Mouse (Mus musculus) midbrain, embryonic 16.5 days (tissue): ENCODE data around the gene Zfp280d. TPM values are rescaled to one million over a fixed set of nuclear protein-coding genes. Genes with fewer than 3 reads are reported as not detected.

Experiments used
- ATAC-seq: fragments of 200-750 bp; cut with Nextera tagmentation; 2 replicates; pipeline ENCODE4 v1.8.0; 2017; ENCODE audit warnings: moderate TSS enrichment
- H3K27ac ChIP-seq: fragments of 300-500 bp; sonication (generic); 2 replicates; pipeline ENCODE4 v1.5.1; 2014; ENCODE audit warnings: mild to moderate bottlenecking, low read length, mixed read lengths
- H3K27me3 ChIP-seq: fragments of 300-500 bp; sonication (generic); 2 replicates; pipeline ENCODE4 v1.6.1; 2014; ENCODE audit warnings: low read depth, low read length, mixed read lengths; ENCODE audit not compliant: control insufficient read depth, insufficient read depth
- H3K36me3 ChIP-seq: fragments of 300-500 bp; sonication (generic); 2 replicates; pipeline ENCODE4 v1.6.1; 2014; ENCODE audit warnings: mild to moderate bottlenecking, low read length, moderate library complexity, mixed read lengths; ENCODE audit not compliant: control insufficient read depth, insufficient read depth
- H3K4me1 ChIP-seq: fragments of 300-500 bp; sonication (generic); 2 replicates; pipeline ENCODE4 v1.6.1; 2014; ENCODE audit warnings: mild to moderate bottlenecking, low read length, mixed read lengths; ENCODE audit not compliant: control insufficient read depth, insufficient read depth
- H3K4me2 ChIP-seq: fragments of 300-500 bp; sonication (generic); 2 replicates; pipeline ENCODE4 v1.6.1; 2014; ENCODE audit warnings: mild to moderate bottlenecking, low read length, mixed read lengths
- H3K4me3 ChIP-seq: fragments of 300-500 bp; sonication (generic); 2 replicates; pipeline ENCODE4 v1.5.1; 2014; ENCODE audit warnings: low read depth, mild to moderate bottlenecking, low read length, moderate library complexity, mixed read lengths
- H3K9ac ChIP-seq: fragments of 300-500 bp; sonication (generic); 2 replicates; pipeline ENCODE4 v1.6.1; 2014; ENCODE audit warnings: low read depth, low read length, mixed read lengths
- H3K9me3 ChIP-seq: fragments of 300-500 bp; sonication (generic); replicated peaks from 2 replicates; pipeline ENCODE4 v1.6.1; 2014; ENCODE audit warnings: mild to moderate bottlenecking, low read length, mixed read lengths; ENCODE audit not compliant: control insufficient read depth, poor library complexity, severe bottlenecking
- WGBS: fragments of 180-500 bp; shearing (Covaris S2); extraction: QIAGEN DNeasy Blood & Tissue Kit; methylation state at CpG from one replicate; pipeline ENCODE4 v1.1.7; 2014; 5-methylcytosine and 5-hydroxymethylcytosine counted together
- polyA plus RNA-seq: library from polyadenylated mRNA; unstranded; fragments of >200 nt; fragmentation: Nextera tagmentation; extraction: Ambion mirVana; gene quantifications from 2 replicates; pipeline ENCODE4 v1.2.1, GENCODE M21; 2015

Gene Zfp280d
- 38.6 and 44.3 TPM in 2 replicates for polyA plus RNA-seq

DNA sequence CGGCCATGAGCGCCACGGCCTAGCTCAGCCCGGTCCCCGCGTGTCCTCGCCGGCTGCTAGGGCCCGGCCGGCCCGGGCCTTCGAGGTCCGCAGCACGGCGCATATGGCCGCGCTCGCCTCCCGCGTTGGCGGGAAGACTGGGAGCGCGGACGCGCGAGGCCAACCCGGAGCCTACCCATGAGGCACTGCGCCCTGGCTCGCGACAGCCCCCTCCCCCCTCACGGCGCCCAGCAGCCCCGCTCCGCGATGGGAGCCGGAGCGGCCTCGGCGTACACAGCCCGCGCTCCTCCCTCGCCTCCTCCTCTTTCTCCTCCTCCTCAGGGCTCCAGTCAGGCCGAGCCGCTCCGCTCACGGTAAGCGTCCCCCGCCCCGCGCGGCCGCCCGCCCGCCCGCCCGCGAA, at the start of gene Zfp280d:
Gene Zfp280d, plus strand, starts transcription at position 184 of the 400 bp plus-strand sequence.
- H3K4me3 ChIP-seq = peak within 1 kb of the TSS; percentile 69
- ATAC-seq = peak; percentile 99
- peaks cover 19% of the 10 kb centered on the region for H3K4me1 ChIP-seq
- no peaks in the 10 kb centered on the region for H3K27me3 ChIP-seq
- no peaks in the 10 kb centered on the region for H3K9me3 ChIP-seq
- peak within 1 kb of the TSS; percentile 88 for H3K9ac ChIP-seq
- H3K27ac ChIP-seq = peak within 1 kb of the TSS; percentile 98
- WGBS = 1% methylated on average over 39 of the region's 57 CpGs
- peak within 1 kb of the TSS; percentile 75 for H3K4me2 ChIP-seq
- H3K36me3 ChIP-seq = no peaks in the 10 kb centered on the region

DNA sequence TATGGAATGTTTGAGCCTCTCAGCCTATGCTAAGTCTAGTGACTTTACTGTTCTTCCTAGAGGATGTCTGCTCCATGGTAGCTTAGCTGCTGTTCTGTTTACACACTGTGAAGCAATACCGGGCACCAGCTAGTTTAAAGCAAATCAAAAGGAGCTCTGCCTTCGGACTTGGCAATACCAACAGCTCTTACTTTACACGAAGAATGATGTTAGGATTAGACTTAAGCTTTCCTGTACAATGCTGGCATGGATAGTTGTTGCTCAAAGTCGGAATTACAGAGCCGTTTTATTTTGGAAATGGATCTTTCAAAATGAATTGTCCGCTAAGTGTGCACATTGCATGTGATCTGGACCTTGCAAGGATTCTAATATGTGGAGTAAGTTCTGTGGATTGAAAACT, 48.1 kb upstream of the Zfp280d start:
- H3K36me3 ChIP-seq = no peaks in the 10 kb centered on the region
- no peak overlapping the region for H3K4me2 ChIP-seq
- H3K9me3 ChIP-seq = 0 out of 2 replicates have a peak, but pooled peaks cover 2% of the 10 kb centered on the region
- H3K4me1 ChIP-seq = no peaks in the 10 kb centered on the region
- no peak overlapping the region for H3K27ac ChIP-seq
- H3K27me3 ChIP-seq = no peaks in the 10 kb centered on the region
- no peak for ATAC-seq
- no peak overlapping the region for H3K4me3 ChIP-seq
- 88% methylated on average over 6 of the region's 6 CpGs for WGBS
- no peak overlapping the region for H3K9ac ChIP-seq

DNA sequence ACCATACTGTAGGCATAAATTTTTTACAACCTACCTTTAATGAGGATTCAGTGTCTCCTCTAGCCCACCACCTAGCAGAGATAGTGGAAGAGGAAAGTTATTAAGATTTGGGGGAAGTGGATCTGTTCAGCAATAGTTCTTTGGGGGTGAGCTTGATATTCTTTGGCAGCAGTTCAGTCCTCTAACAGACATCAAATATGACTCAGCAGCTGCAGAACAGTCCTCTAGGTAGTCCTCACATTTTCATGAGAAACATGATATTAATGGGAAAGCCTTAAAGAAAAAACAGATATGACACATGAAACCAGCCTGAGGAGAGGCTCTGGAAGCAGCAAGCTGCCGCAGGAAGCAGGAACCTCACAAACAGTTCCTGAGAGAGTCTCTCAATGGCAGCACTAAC, 22.0 kb upstream of the Zfp280d start:
- Histone ChIP-seq H3K27ac (no peak overlapping the region), H3K4me1 (no peaks in the 10 kb centered on the region), H3K9ac (no peak overlapping the region), H3K36me3 (no peaks in the 10 kb centered on the region), H3K4me2 (no peak overlapping the region), H3K27me3 (no peaks in the 10 kb centered on the region), H3K9me3 (0 out of 2 replicates have a peak, but pooled peaks cover 3% of the 10 kb centered on the region), H3K4me3 (no peak overlapping the region)
- ATAC-seq = no peak
- WGBS = 100% methylated on average over 1 of the region's 1 CpGs

DNA sequence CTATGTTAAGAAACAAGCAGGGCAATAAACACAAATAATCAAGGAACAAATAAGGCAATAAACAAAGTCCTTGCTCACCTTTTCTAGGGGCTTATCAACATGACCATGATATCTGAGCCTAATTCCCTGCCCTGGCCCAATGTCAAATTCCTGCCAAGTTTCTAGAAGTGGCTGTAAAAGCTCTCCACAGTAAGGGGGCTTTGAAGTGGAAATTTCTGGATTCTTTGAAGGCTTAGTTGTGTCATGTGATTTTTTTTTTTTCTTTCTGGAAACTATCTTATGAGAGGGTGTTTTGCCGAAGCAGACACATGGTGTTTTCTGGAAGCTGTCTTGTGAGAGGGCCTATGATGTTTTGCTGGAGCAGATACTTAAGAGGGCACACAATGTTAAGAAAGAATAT, 19.4 kb upstream of the Zfp280d start:
- Histone ChIP-seq H3K27me3 (no peaks in the 10 kb centered on the region), H3K9me3 (no peaks in the 10 kb centered on the region), H3K27ac (no peak overlapping the region), H3K4me2 (no peak overlapping the region), H3K36me3 (no peaks in the 10 kb centered on the region), H3K4me3 (no peak overlapping the region), H3K4me1 (no peaks in the 10 kb centered on the region), H3K9ac (no peak overlapping the region)
- 16% methylated on average over 1 of the region's 1 CpGs for WGBS
- no peak for ATAC-seq

DNA sequence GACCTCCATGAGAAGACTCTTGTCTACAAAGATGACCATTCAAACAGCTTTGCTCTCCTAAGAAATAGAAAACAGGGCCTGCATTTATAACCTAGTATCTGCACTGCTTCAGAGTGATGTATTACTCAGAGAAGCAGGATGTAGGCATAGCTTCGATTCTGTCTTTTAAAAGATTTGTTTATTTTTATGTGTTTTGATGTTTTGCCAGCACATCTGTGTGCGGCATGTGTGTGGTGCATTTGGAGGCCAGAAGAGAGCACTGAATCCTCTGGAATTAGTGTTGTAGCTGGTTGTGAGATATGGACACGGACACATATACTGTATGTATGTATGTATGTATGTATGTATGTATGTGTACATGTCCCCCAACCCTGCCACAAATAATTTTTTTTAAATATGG, 18.0 kb upstream of the Zfp280d start:
- no peak overlapping the region for H3K27ac ChIP-seq
- H3K36me3 ChIP-seq = no peaks in the 10 kb centered on the region
- WGBS = 87% methylated on average over 3 of the region's 3 CpGs
- H3K4me1 ChIP-seq = no peaks in the 10 kb centered on the region
- H3K27me3 ChIP-seq = no peaks in the 10 kb centered on the region
- no peak for ATAC-seq
- no peaks in the 10 kb centered on the region for H3K9me3 ChIP-seq
- H3K4me3 ChIP-seq = no peak overlapping the region
- no peak overlapping the region for H3K9ac ChIP-seq
- H3K4me2 ChIP-seq = no peak overlapping the region

DNA sequence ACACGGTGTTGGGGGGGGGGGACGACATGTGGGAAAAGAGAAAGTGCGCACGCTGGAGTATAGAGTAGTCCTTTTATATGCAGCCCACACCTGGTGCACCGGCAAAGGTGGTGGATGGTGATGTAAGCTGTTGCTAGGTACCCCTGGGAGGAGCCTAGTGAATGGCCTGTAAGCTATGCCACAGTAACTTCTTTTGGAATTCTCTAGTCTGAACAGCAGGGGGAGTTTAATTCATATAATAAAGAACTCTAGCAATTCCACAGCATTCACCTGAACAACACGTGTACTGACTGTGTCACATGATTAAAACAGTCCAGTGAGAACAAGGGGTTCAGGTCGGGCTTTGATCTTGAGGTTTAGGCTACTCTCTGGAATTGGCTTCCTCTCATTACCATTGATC, 14.3 kb upstream of the Zfp280d start:
- Histone ChIP-seq H3K36me3 (no peaks in the 10 kb centered on the region), H3K27ac (no peak overlapping the region), H3K9me3 (no peaks in the 10 kb centered on the region), H3K9ac (no peak overlapping the region), H3K4me2 (no peak overlapping the region; the same call in 1 of the 2 replicates), H3K4me1 (no peaks in the 10 kb centered on the region), H3K27me3 (no peaks in the 10 kb centered on the region), H3K4me3 (no peak overlapping the region)
- ATAC-seq = no peak
- 36% methylated on average over 6 of the region's 7 CpGs for WGBS

DNA sequence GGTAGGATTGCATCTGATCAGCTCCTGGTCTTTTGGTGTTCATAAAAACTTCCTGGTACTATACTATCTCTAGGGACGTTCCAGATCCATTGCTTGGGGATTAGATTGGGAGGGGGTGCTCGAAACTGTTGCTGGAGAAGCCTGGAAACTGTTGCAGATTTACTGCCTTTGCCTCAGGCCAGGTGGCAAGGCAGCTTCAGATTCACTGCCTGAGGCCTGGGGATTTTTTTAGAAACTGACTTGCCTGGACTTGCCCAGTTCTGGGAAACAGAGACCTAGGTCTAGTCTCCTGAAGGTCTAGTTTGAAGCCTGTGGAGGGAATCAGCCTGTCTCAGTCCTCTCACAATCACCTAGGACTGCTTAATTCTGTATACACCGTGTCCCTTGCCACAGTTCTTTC, 9.8 kb upstream of the Zfp280d start:
- no peak overlapping the region for H3K4me3 ChIP-seq
- H3K4me2 ChIP-seq = no peak overlapping the region
- H3K27ac ChIP-seq = no peak overlapping the region
- WGBS = 79% methylated on average over 3 of the region's 3 CpGs
- ATAC-seq = no peak
- no peaks in the 10 kb centered on the region for H3K9me3 ChIP-seq
- H3K9ac ChIP-seq = no peak overlapping the region
- H3K27me3 ChIP-seq = no peaks in the 10 kb centered on the region
- H3K4me1 ChIP-seq = no peaks in the 10 kb centered on the region
- H3K36me3 ChIP-seq = no peaks in the 10 kb centered on the region

DNA sequence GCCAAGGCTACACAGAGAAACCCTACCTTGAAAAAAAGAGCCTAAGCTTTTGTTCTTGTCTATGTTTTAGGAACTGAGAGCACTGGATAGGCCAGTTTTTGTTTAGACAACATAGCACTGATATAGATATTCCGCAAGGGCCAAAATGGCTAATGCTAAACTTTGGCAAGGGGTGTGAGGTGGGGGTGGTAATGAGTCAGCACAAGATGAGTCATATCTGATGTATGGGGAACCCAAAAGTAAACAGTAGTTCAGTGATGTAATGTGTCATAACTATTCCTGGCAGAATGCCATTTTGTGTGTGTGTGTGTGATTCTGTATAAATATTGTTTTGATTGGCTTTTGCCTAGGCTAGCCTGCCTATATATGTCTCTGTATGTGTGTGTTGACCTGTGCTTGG, 4.5 kb upstream of the Zfp280d start:
- Histone ChIP-seq H3K4me3 (no peak overlapping the region), H3K9ac (no peak overlapping the region), H3K27me3 (no peaks in the 10 kb centered on the region), H3K9me3 (no peaks in the 10 kb centered on the region), H3K36me3 (no peaks in the 10 kb centered on the region), H3K4me2 (no peak overlapping the region), H3K27ac (no peak overlapping the region), H3K4me1 (peaks cover 3% of the 10 kb centered on the region; the same call in 1 of the 2 replicates)
- no peak for ATAC-seq
- 97% methylated on average over 1 of the region's 1 CpGs for WGBS

DNA sequence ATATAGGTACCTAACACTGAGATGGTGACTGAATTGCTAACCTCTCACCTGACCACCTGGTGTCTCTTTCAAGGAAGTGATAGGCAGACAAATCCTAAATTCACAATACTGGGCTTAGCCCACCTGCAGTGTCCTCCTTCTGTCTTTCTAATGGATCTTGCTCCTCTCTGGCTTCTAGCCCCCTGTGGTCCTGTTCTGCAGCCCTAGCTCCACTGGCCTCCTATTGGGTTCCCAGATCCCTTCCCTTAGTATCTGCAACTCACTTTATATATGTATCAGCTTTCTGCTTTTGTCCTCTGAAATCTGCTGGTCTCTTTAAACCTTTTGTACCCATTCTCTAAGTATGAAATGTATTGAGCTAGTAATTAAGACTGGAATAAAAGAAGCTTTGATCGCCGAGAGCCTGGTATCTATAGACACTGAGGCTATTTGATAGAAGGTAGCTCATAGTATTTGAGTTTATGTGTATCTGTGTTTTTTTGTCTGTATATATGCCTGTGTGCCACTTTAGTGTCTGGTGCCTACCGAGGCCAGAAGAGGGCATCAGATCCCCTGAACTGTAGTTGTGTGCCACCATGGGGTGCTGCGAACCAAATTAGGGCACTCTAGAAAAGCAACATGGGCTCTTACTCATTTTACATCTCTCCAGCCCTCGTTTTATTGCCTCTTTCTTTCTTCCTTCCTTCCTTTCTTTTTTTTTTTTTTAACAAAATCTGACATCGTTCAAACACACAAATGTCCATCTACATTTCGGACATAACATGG, 832 bp upstream of the Zfp280d start:
- H3K27ac ChIP-seq = peak overlapping the region; percentile 98; the same call in 1 of the 2 replicates
- H3K4me3 ChIP-seq = no peak overlapping the region

More for the DNA sequence above, 832 bp upstream of the Zfp280d start:
- no peaks in the 10 kb centered on the region for H3K36me3 ChIP-seq
- H3K27me3 ChIP-seq = no peaks in the 10 kb centered on the region
- H3K9me3 ChIP-seq = no peaks in the 10 kb centered on the region
- no peak overlapping the region; the same call in 1 of the 2 replicates for H3K4me2 ChIP-seq
- peaks cover 18% of the 10 kb centered on the region for H3K4me1 ChIP-seq
- H3K9ac ChIP-seq = no peak overlapping the region
- ATAC-seq = no peak
- WGBS = 79% methylated on average over 7 of the region's 7 CpGs
